Mouse (Mus musculus) gastrocnemius, postnatal 14 days (tissue): ENCODE data around the gene Ptpre. TPM values are rescaled to one million over a fixed set of nuclear protein-coding genes. Genes with fewer than 3 reads are reported as not detected.
"Not testable (repeated sequence)": the region's sequence is repeated elsewhere in the genome, so short reads cannot be mapped to it uniquely, and the experiment has no call there.

Experiments
- DNase-seq: peaks from one replicate; pipeline ENCODE4 v3.0.0; 2021; ENCODE audit warnings: mixed read lengths
- intact Hi-C: fragments of 180-260 bp; cut with DNase I; formaldehyde crosslinking; loops from one replicate; pipeline ENCODE4 v1.15.1; 2025; ENCODE audit warnings: low total_unique reads
- long read RNA-seq, 2 experiments: library from polyadenylated mRNA; stranded (forward); transcript quantifications; one replicate each; pipeline ENCODE4 v2.0.0; 2021
- total RNA-seq, 2 experiments: library from RNA; stranded (reverse); gene quantifications; 2 replicates each; pipeline ENCODE4 v1.2.3; 2021

Gene Ptpre
- 1 to 10 TPM; 2.6 to 4.5 TPM for total RNA-seq
- long read RNA-seq, experiment 1 = 0 reads
- long read RNA-seq, experiment 2, full-length matches to known transcripts = 2 of 5 reads
- long read RNA-seq, experiment 2, partial matches to known transcripts = 1 of 5 reads
- long read RNA-seq, experiment 2, other reads (novel, unspliced or antisense) = 2 of 5 reads

DNA sequence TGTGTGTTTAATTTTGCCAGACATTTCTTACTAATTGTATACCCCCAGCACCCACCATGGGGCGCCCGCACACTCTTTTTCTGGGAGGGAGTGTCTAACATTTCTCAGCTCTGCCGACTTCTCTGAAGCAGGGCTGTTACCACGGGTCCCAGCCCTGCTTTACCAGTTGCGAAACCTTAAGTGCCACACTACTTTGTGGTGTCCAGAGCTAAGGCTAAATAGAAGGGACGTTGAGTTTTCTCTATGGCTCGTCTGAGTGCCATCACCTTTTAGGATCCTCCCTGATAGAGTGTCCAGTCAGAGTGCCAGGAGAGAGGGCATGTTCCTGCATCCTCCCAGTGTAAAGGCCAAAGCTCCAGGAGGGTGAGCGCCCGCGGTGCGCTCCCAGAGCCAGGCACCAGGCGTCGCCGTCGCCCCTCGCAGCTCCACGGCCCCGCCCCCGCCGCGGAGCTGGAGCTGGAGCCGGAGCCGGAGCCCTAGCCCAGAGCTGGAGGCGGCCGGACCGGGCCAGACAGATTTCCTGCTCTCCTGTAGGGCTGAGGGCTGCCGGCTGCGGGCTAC lies at the start of gene Ptpre:
Gene Ptpre (plus strand): TSS at position 141 of the 561 bp plus-strand sequence.
- DNase-seq = peak; percentile 89
- intact Hi-C loops = loop anchor here (2.0 to 10.0 kb wide), 2 partner anchors 89 to 197 kb away; no protein-coding TSS in a partner anchor

DNA sequence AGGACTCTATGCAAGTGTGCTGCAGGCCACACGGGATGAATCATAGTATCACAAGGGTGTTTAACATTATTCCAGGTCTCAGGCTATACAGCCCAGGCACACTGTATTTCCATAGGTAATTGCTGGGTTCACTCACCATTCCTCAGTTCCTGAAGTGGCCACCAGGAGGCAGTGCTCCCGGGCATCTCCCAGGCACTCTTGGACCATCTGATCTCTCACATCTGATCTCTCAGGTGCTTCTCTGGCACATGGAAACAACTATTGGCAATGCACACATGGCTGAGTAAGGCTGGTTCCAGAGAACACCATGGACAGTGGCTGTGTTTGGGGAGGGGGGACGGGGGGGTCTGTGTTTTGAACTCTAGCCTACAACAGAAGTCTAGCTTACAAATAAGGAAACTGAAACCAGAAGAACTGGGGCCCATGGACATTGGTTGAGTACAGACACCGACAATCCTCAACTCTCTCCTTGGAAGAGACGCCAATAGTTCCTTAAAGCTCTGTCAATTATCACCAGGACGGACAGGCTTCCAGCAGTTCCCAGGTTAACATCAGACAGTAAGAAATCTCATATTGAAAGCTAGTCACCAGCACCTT lies 49.0 kb upstream of the Ptpre start:
- no peak for DNase-seq
- intact Hi-C loops = no loop called here

- intact Hi-C loops = no loop called here
Measured at GRCm38 (mm10) chr7:135489724-135490499, 47.4 kb upstream of the Ptpre start.

DNA sequence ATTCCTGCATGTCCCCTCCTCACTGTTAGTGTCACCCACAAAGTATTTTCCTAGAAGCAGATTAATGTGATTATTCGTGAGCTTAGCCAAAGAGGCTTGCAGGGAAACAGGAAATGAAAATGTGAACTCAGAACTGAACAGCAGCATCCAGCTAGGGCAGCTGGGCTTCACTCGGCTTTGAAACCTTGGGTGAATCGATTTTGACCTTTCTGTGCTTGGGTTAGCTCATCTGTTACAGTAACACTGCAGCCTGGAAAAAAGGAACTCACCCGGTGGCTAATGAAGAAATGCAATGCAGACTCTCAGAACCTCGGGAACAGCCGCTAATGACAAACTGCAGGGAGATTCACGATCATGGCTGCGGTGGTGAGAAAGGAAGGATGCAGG lies 46.8 kb upstream of the Ptpre start:
- intact Hi-C loops = no loop called here

More at GRCm38 (mm10) chr7:135489724-135490499, 47.4 kb upstream of the Ptpre start:
- DNase-seq = no peak

DNA sequence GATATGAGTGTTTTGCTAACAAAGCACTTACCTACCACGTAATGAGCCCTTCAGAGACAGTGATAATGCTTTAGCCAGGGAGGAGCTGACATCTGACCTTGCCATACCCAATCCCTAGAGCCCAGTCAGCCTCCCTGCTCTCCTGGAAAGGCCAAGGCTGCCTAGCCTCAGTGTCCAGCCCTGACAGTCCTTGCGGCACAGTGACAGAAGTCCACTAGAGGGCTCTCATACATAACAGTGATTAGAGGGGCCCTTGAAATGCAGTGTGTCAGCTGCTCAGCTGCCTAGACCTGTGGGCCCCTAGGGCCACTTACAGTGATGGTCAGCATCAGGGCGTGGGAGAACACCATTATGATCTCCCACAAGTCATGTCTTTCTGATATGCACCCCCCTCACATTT lies 42.0 kb upstream of the Ptpre start:
- DNase-seq = no peak
- intact Hi-C loops = no loop called here

More for the DNA sequence above, 46.8 kb upstream of the Ptpre start:
- DNase-seq = no peak

GRCm38 (mm10) chr7:135498565-135499186 lies 38.6 kb upstream of the Ptpre start:
- intact Hi-C loops = no loop called here

DNA sequence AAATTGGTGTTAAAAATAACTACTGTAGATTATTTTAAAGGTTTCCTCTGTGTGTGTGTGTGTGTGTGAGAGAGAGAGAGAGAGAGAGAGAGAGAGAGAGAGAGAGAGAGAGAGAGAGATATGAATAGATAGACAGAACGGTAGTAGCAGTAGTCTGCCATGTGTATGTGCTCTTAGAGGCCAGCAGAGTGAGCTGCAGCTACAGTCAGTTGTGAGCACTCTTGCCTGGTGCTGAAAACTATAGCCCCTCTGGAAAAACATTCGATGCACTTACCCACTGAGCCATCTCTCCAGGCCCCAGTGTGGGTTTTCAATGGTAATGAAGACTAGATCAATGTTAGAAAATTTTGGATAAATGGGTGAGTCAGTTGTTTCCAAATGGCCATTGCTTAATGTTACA lies 37.9 kb upstream of the Ptpre start:
- intact Hi-C loops = no loop called here

More at GRCm38 (mm10) chr7:135498565-135499186, 38.6 kb upstream of the Ptpre start:
- no peak for DNase-seq

DNA sequence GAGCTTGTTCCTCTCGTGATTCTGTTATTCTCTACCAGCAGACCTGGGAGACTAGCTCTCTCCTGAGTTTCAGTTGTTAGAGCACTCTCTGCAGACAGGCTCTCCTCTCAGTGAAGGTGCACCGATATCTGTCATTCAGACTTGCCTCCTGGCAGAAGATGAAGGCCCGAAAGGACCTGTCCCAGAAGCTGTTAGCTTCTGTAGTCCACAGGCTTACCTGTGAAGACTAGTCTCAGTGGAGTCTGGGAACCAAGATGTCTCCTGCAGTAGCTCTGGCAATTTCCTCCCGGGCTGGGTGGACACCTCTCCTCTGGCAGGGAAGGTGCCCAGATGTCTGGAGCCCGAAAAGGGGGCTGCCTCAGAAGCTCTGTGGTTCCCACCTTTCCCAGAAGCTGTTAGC lies 30.8 kb upstream of the Ptpre start:
- intact Hi-C loops, DNase-seq: not testable (repeated sequence)

More for the DNA sequence above, 37.9 kb upstream of the Ptpre start:
- no peak for DNase-seq

DNA sequence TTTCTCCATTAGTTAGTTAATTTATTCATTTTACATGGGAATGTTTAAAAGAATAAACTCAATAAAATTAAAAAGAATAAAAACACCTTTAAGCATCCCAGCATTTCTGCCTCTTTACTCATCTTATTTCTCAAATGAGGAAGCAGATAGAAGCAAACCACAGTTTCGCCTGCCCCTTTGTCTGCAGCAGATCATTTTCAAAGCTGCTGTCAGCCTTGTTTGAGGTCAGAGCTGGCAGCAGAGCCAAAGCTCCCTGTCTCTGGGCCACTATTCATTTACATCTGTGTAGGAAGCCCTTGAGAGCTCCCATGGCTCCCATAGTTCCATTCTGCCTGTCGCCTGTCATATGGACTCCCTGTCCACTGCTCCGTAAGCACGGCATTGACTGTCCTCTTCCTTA lies 28.7 kb upstream of the Ptpre start:
- no peak for DNase-seq
- intact Hi-C loops = no loop called here

DNA sequence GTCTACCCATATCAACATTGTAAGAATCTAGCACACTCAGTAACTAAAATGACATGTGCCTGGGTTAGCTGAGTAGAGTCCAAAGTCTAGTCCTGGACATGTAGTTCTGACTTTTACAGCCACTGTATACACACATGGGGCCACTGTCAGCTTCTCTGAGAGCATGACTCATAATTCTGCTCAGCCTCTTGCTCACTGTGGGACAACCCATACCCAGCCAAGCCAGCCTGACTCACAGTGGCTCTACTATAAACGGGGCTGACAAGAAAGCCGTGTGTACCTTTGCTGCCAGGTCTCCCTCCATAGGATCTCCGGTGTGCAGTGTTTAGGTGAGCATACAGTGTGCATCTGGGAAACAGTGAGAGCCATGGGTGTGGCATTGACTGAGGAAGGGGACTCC lies 28.0 kb upstream of the Ptpre start:
- intact Hi-C loops = no loop called here
- DNase-seq = no peak

DNA sequence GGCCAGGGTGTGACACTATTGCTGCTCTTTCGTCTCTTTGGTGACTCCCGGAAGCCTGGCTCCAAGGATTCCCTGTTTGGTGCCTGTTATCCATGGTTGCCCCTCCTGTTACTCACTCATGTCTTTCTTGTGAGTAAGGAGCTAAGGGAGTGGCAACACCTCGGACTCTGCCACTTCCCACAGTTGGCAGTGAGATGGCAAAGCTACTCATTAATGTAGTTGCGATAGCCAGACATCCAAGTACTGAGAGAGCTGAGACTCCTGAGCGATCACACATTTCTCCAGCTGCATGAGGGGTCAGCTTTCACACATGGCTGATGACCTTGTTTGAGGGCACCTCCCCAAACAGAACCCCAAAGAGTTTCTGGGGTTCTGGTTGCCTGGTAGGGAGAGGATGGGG lies 26.9 kb upstream of the Ptpre start:
- DNase-seq = no peak

GRCm38 (mm10) chr7:135511723-135512122 lies 25.6 kb upstream of the Ptpre start:
- intact Hi-C loops = no loop called here

More for the DNA sequence above, 26.9 kb upstream of the Ptpre start:
- intact Hi-C loops = no loop called here

DNA sequence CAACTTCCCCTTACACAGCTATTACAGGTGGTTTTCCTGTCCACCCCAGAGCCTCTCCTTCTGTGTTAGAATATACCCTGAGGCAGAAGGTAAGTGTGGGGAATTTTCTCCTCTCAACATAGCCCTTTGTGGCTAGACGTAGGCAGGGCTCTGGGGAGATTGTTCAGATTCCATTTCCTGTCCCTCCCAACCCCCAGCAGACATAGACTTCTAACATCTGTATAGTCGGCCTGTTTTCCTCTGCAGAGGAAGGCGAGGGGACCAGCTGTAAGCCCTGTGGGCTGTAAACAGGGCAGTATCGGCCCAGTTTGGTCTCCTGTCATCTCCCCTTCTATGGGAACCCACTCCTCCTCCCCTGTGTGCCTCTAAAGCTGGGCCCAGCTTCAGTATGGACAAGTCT lies 20.1 kb upstream of the Ptpre start:
- no peak for DNase-seq
- intact Hi-C loops = no loop called here

More at GRCm38 (mm10) chr7:135511723-135512122, 25.6 kb upstream of the Ptpre start:
- no peak for DNase-seq

DNA sequence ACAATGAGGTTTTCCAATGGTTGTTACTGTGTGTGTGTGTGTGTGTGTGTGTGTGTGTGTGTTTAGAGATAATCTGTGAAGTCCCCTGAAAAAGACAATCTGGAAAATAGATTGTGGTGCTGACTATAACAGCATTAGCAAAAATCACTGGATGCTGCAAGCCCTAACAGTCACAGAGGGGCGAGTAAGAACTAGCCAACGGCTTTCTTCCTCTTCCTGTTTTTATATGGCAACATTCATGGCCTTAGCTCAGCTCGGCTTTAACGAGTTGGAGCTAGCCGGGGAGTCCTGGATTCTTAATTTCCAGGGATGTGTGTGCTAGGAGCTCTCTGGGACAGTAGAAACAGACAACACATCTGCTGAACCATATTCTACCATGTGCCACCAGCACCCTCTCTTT lies 17.0 kb upstream of the Ptpre start:
- no peak for DNase-seq
- intact Hi-C loops = no loop called here

- no peak for DNase-seq
- intact Hi-C loops = no loop called here
Measured at GRCm38 (mm10) chr7:135521755-135522512, 15.3 kb upstream of the Ptpre start.

DNA sequence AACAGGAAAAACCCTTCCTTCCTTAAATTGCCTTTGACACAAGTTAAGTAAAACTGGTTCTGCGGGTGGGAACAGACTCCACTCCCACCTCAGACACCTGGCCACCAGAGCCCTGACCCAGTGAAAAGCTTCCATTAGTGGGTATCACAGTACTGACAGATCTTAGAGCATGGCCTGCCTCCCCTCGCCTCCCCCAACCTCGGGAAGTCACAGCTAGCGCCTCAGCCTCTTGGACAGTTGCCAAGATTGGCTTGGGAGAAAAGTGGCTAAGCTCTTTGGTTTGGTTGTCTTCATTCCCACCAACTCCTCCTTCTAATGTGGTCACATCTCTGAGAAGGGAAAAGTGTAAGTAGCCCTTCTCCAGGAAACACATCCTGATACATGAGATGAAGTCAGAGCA lies 13.3 kb upstream of the Ptpre start:
- intact Hi-C loops = no loop called here

GRCm38 (mm10) chr7:135524424-135524967 lies 12.8 kb upstream of the Ptpre start:
- DNase-seq = no peak
- intact Hi-C loops = no loop called here

More for the DNA sequence above, 13.3 kb upstream of the Ptpre start:
- no peak for DNase-seq

GRCm38 (mm10) chr7:135526574-135527152 lies 10.6 kb upstream of the Ptpre start:
- intact Hi-C loops = no loop called here
- DNase-seq = no peak

- DNase-seq = no peak
- intact Hi-C loops = no loop called here
Measured at GRCm38 (mm10) chr7:135527169-135527568, 10.1 kb upstream of the Ptpre start.
